Mouse (Mus musculus) cerebellum, adult 2 months (tissue): ENCODE measurements around the gene Usp31. TPM values are rescaled to one million over a fixed set of nuclear protein-coding genes. Genes with fewer than 3 reads are reported as not detected.
A peak's percentile ranks its signal among the peaks of the same experiment; 100 is the strongest.

Experiments
- DNase-seq, 2 experiments: peaks; one replicate each; pipeline ENCODE4 v3.0.0; 2021
- H3K27ac ChIP-seq: fragments of 200-500 bp; 2 replicates; pipeline ENCODE4 v1.5.1; 2012; ENCODE audit warnings: low read length, control low read depth, inconsistent platforms; ENCODE audit not compliant: insufficient read depth
- H3K27me3 ChIP-seq: fragments of 200-500 bp; 2 replicates; pipeline ENCODE4 v1.6.1; 2012; ENCODE audit warnings: inconsistent platforms, mild to moderate bottlenecking, low read length, moderate library complexity; ENCODE audit not compliant: control insufficient read depth, insufficient read depth
- H3K4me1 ChIP-seq: fragments of 200-500 bp; 2 replicates; pipeline ENCODE4 v1.6.1; 2011; ENCODE audit warnings: low read length; ENCODE audit not compliant: control insufficient read depth, insufficient read depth
- H3K4me3 ChIP-seq: fragments of 200-500 bp; replicated peaks from 2 replicates; pipeline ENCODE3; 2011; ENCODE audit warnings: mild to moderate bottlenecking, low read depth, low read length, control low read depth; ENCODE audit not compliant: insufficient read depth
- CTCF ChIP-seq: fragments of 200-500 bp; IDR thresholded peaks from 2 replicates; pipeline ENCODE4 v1.5.1; 2011; ENCODE audit warnings: low read depth, mild to moderate bottlenecking, control low read depth, low read length, moderate library complexity, borderline replicate concordance; ENCODE audit not compliant: insufficient read depth
- POLR2A ChIP-seq: fragments of 200-500 bp; IDR thresholded peaks from 2 replicates; pipeline ENCODE4 v1.6.1; 2011; ENCODE audit warnings: low read length, control low read depth, borderline replicate concordance; ENCODE audit not compliant: insufficient read depth
- WGBS: fragments of 180-500 bp; shearing (Covaris S2); methylation state at CpG from one replicate; pipeline ENCODE4 v1.1.7; 2018; 5-methylcytosine and 5-hydroxymethylcytosine counted together
- polyA plus RNA-seq: library from polyadenylated mRNA; depleted of rRNA; stranded (reverse); fragments of >200 nt; gene quantifications from 2 replicates; pipeline ENCODE4 v1.2.3, GENCODE M21; 2012

Usp31 gene
- polyA plus RNA-seq, 1 experiment, result 28.4 TPM

DNA sequence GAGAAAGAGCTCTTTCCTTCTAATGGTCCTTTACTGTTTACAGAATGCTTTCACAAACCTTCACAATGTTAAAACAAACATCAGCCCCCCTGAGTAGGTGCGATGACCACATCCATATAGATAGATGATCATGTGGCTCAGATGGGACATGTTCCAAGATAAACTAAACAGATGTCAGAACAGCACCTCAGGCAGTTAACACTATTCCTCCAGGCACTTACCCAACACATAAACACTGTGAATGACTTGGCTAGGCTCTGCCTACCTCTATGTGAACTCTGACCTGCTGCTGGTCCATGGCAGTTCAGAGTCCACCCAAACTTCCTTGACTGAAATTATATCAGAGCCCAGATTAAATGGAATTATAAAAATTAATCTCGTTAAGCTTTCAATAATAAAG, 54.4 kb downstream of the Usp31 start:
- H3K4me3 ChIP-seq, result no peak overlapping the region
- TF ChIP-seq POLR2A (no peak), CTCF (no peak)
- WGBS, result 95% methylated on average over 2 of the region's 2 CpGs
- H3K27ac ChIP-seq, result no peak overlapping the region
- no peaks in the 10 kb centered on the region for H3K4me1 ChIP-seq
- H3K27me3 ChIP-seq, result no peaks in the 10 kb centered on the region
- DNase-seq, result no peak

DNA sequence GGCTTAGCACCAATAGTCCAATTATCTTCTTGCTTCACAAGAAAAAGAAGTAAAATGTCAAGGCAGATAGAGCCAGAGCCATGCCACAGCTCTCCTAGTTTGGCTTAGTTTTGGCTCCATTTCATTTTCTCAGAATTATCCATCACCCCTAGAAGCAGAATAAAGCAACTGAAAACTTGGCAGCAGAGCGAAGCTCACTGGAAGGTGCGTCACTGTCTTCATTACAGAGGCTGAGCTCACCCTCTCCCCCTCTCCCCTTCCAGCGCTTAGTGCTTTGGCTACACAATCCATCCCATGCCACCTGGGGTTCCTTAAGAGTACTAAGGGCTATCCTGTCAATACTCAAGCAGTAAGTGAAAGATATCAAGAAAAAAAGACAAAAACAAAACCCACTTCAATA, 56.3 kb downstream of the Usp31 start:
- no peak for DNase-seq
- no peak overlapping the region for H3K4me3 ChIP-seq
- WGBS, result 62% methylated on average over 3 of the region's 3 CpGs
- H3K4me1 ChIP-seq, result no peaks in the 10 kb centered on the region
- TF ChIP-seq POLR2A (no peak), CTCF (no peak)
- H3K27me3 ChIP-seq, result no peaks in the 10 kb centered on the region
- no peak overlapping the region for H3K27ac ChIP-seq

DNA sequence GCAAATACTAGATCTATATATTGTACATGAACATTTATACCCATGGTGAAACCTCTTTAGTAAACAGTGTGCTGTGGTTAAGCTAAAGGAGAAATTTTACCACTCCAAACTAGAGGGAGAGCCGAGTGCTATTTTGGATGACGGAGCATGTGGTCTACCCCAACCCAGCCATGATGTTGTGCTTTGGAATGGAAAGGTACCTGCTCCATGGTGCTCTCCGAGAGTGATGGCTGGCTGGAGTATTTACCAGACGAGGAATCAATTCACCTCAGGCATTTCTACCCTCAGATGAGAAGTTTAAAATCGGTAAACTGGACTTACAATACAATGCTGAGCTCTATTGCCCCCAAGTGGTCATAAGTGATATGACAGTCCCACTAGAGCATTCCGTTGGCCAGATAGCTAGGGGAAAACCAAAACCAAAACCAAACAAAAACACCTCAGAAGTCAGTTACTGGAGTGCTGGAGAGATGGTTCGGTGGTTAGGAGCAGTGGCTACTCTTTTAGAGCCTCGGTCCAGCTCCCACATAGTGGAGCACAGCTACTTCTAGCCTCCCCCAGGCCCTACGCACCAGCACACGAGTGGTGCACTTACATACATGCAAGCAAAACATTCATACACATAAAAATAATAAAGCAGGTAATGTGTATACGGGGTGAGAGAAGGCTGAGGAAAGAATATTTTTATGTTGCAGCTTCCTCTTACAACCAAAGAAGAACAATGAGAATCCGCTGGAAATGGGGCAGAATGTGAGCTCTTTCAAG, 65.9 kb downstream of the Usp31 start:
- DNase-seq, result peak; percentile 37 to 38
- H3K4me3 ChIP-seq, result no peak overlapping the region
- TF ChIP-seq POLR2A, result no peak
- peak; percentile 41; the same call in 1 of the 2 replicates for TF ChIP-seq CTCF
- H3K27ac ChIP-seq, result no peak overlapping the region
- 56% methylated on average over 12 of the region's 12 CpGs for WGBS
- H3K27me3 ChIP-seq, result no peaks in the 10 kb centered on the region
- no peaks in the 10 kb centered on the region for H3K4me1 ChIP-seq

DNA sequence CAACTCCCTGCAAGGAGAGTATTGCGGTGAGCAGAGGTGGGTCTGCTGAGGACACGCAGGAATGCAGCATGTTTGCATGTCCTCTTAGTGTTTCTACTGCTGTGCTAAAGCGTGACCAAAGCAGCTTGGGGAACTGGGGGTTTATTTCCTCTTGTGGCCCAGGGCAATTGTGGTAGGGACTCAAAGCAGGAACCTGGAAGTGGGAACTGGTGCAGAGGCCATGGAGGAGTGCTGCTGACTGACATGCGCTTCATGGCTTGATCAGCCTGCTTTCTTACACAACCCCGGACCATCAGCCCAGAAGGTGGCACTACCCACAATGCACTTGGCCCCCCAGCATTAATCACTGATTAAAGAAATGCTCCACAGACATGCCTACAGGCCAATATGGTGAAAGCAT, 70.3 kb downstream of the Usp31 start:
- Histone ChIP-seq H3K4me1 (no peaks in the 10 kb centered on the region), H3K27me3 (no peaks in the 10 kb centered on the region), H3K4me3 (no peak overlapping the region), H3K27ac (no peak overlapping the region)
- no peak for DNase-seq
- WGBS, result 86% methylated on average over 5 of the region's 5 CpGs
- TF ChIP-seq CTCF (no peak), POLR2A (no peak)

DNA sequence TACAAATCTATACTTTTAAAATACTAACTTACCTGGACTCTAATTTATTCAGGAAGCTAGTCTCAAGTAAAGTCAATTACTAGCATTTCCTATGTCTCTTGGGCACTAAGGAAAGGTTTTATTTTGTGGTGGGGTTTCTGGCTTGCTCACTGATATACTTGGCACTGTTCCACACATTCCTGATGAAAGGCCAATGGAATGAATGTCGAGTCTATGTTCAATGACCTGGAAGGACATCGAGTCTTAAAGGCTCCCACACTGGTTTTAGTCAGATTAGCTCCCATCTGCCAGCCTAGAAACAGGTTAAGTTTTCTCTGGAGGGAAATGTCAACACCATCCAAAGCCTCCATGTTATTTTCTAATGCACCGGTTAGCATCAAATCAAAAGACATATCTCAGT, 72.8 kb downstream of the Usp31 start:
- WGBS, result 24% methylated on average over 3 of the region's 3 CpGs
- Histone ChIP-seq H3K27me3 (no peaks in the 10 kb centered on the region), H3K4me3 (no peak overlapping the region), H3K27ac (no peak overlapping the region), H3K4me1 (no peaks in the 10 kb centered on the region)
- TF ChIP-seq POLR2A, result no peak
- no peak for TF ChIP-seq CTCF
- DNase-seq, result no peak

DNA sequence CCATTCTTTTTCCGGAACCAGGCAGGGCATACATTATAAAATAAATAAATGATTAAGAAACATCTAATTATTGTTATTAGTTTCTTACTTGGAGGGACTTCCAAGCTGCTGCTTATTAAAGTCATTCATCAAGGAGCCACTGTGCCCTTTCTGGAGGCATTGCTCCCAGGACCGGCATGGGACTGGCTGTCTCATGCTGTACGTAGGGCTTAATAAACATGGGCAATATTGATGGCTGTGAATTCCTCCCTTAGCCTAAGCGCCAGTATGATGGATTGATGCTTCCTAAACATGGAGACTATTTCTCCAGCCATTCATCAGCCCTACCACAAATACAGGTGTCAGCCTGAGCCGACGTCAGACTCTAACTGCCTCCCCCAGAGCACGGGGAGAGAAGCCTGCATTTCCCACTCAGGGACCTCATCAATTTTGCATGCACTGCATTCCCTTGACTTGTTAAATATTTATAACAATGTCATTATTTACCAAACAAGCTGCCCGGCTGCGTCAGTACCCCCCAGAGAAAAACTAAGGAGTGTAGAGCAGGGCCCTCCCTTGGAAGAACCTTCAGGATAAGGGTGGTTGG, 84.1 kb downstream of the Usp31 start:
- TF ChIP-seq CTCF (no peak), POLR2A (no peak)
- 82% methylated on average over 9 of the region's 9 CpGs for WGBS
- Histone ChIP-seq H3K4me1 (no peaks in the 10 kb centered on the region), H3K4me3 (no peak overlapping the region), H3K27me3 (no peaks in the 10 kb centered on the region), H3K27ac (no peak overlapping the region)
- DNase-seq, result no peak

DNA sequence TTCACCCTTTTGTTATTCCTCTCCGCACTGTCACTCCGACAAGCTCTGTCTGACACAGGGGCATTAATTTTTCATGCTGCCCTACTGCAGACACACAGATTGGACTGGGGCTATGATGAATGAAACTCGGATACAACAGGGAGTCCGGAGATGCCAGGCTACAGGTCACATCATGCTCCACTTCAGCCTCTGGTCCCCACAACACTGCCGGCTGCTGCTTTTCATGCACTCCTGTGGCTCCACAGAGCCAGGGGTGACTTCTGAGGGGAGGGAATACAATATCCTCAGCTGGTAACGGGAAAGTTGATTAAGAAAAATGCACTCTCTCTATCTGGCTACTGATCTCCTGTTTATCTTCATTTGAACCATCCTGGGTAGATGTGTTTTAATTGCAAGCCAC, 84.6 kb downstream of the Usp31 start:
- H3K4me3 ChIP-seq, result no peak overlapping the region
- H3K4me1 ChIP-seq, result no peaks in the 10 kb centered on the region
- no peak for DNase-seq
- TF ChIP-seq CTCF (no peak), POLR2A (no peak)
- H3K27ac ChIP-seq, result no peak overlapping the region
- WGBS, result 33% methylated on average over 6 of the region's 6 CpGs
- no peaks in the 10 kb centered on the region for H3K27me3 ChIP-seq

DNA sequence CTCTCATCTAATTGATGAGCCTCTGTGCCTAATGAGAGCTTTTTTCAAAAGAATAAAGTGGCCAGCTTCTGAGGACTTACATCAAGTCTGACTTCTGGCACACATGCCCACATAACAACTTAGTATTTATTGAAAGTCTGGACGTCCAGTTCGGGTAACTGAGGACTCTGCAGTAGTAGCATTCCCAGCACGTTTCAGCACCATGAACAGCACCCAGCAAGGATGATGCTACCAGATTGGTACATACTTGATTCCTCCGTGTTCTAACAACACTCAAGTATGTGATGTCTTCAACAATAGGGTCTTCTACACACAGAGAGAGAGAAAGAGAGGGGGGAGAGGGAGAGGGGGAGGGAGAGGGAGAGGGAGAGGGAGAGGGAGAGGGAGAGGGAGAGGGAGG, 105.4 kb downstream of the Usp31 start:
- DNase-seq, result no peak
- no peaks in the 10 kb centered on the region for H3K4me1 ChIP-seq
- H3K27ac ChIP-seq, result no peak overlapping the region
- WGBS, result 15% methylated on average over 4 of the region's 4 CpGs
- TF ChIP-seq POLR2A (no peak), CTCF (no peak)
- no peak overlapping the region for H3K4me3 ChIP-seq
- H3K27me3 ChIP-seq, result no peaks in the 10 kb centered on the region; the same call in 1 of the 2 replicates
